Mouse (Mus musculus) CH12.LX (cell line): ENCODE measurements at regions not wholly inside any gene's neighbourhood (a gene's known extent, or its start where the extent isn't known, plus 50 kb on each side); places are given as distances from the start of the nearest gene placed in this dataset.

ENCODE experiments used
- CTCF ChIP-seq, 2 experiments: IDR thresholded peaks in 1 of 2; conservative IDR thresholded peaks in 1 of 2; 2 replicates each; pipeline ENCODE4 v1.5.1; 2011 to 2012; ENCODE audit warnings: low read depth in 2 of 2, low read length in 2 of 2, improper control_type of control experiment in 1 of 2, inconsistent platforms in 1 of 2, mild to moderate bottlenecking in 1 of 2, moderate library complexity in 1 of 2
- EP300 ChIP-seq: IDR thresholded peaks from 2 replicates; pipeline ENCODE4 v1.6.1; 2011; ENCODE audit warnings: low read length, improper control_type of control experiment
- HCFC1 ChIP-seq: IDR thresholded peaks from 2 replicates; pipeline ENCODE4 v1.6.1; 2012; ENCODE audit warnings: low read depth, mild to moderate bottlenecking, inconsistent platforms, low read length, improper control_type of control experiment
- MAX ChIP-seq: IDR thresholded peaks from 2 replicates; pipeline ENCODE4 v1.6.1; 2011; ENCODE audit warnings: low read length, improper control_type of control experiment
- MEF2A ChIP-seq: IDR thresholded peaks from 2 replicates; pipeline ENCODE4 v1.6.1; 2014; ENCODE audit warnings: low read depth, mild to moderate bottlenecking, inconsistent platforms, low read length, improper control_type of control experiment, borderline replicate concordance
- NELFE ChIP-seq: IDR thresholded peaks from 2 replicates; pipeline ENCODE4 v1.6.1; 2011; ENCODE audit warnings: low read depth, low read length, improper control_type of control experiment
- POLR2A ChIP-seq: IDR thresholded peaks from 2 replicates; pipeline ENCODE4 v1.6.1; 2011; ENCODE audit warnings: low read depth, mild to moderate bottlenecking, improper control_type of control experiment, low read length
- SIN3A ChIP-seq: IDR thresholded peaks from 2 replicates; pipeline ENCODE4 v1.6.1; 2012; ENCODE audit warnings: low read length, improper control_type of control experiment, inconsistent platforms
- TCF12 ChIP-seq: IDR thresholded peaks from 2 replicates; pipeline ENCODE4 v1.6.1; 2014; ENCODE audit warnings: low read depth, mild to moderate bottlenecking, inconsistent platforms, low read length, improper control_type of control experiment
- UBTF ChIP-seq: IDR thresholded peaks from 2 replicates; pipeline ENCODE4 v1.6.1; 2012; ENCODE audit warnings: low read depth, mild to moderate bottlenecking, inconsistent platforms, low read length, improper control_type of control experiment, moderate library complexity
- USF2 ChIP-seq: conservative IDR thresholded peaks from 2 replicates; pipeline ENCODE4 v1.6.1; 2011; ENCODE audit warnings: low read depth, low read length, improper control_type of control experiment
- ZC3H11A ChIP-seq: IDR thresholded peaks from 2 replicates; pipeline ENCODE4 v1.6.1; 2012; ENCODE audit warnings: low read depth, mild to moderate bottlenecking, inconsistent platforms, low read length, improper control_type of control experiment
- ZKSCAN1 ChIP-seq: IDR thresholded peaks from 2 replicates; pipeline ENCODE4 v1.6.1; 2012; ENCODE audit warnings: low read depth, inconsistent platforms, low read length, improper control_type of control experiment, borderline replicate concordance
- ZNF384 ChIP-seq: IDR thresholded peaks from 2 replicates; pipeline ENCODE4 v1.6.1; 2012; ENCODE audit warnings: low read depth, low read length, improper control_type of control experiment, inconsistent platforms

- TF ChIP-seq SIN3A (no peak), ZC3H11A (no peak), POLR2A (no peak), ZKSCAN1 (no peak), CTCF (conservative IDR thresholded peaks at IDR 0.05 in 1 of 2, IDR thresholded peaks at IDR 0.05 in 1 of 2; ENCODE audit: low read depth in 2 of 2, low read length in 2 of 2) (no peak), USF2 (no peak), TCF12 (no peak), ZNF384 (no peak), UBTF (no peak), MAX (no peak), MEF2A (no peak), NELFE (no peak), HCFC1 (no peak), EP300 (no peak)
Observed at GRCm38 (mm10) chr12:71703146-71703902, 127.6 kb upstream of the Daam1 start.
